Mouse (Mus musculus) neutrophil, adult 83 days (primary cell): Measurements from ENCODE around the gene Olfr220. TPM values are rescaled to one million over a fixed set of nuclear protein-coding genes. Genes with fewer than 3 reads are reported as not detected.

Experiments
- total RNA-seq, 2 experiments: library from RNA; stranded (reverse); gene quantifications; one replicate each; pipeline ENCODE4 v1.2.4; 2023

The Olfr220 gene
- total RNA-seq = not detected

GRCm38 (mm10) chr1:174441782-174442181, at the start of gene Olfr220:
TSS of gene Olfr220 (plus strand) at chr1:174442082.

DNA sequence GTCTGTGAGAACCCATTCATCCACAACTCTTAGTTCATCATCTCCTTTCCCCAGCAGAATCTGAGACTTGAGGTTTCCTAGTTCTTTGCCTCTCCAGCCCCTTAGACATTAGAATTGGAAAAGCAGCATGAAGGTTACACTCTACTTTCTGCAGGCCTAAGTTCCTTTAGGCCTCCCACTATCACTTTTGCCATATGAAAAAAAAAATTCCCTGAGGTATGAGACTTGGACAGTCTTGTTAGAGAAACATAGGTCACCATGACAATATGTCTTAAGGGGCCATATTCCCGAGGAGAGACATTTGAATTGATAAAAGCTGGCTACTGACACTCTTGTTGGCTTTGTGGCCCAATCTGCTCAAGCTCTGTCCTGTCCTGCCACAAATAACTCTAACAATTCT, 18.1 kb upstream of the Olfr220 start, which contains the start of gene Olfr414:
TSS of gene Olfr414 (plus strand) at position 301 of the 400 bp plus-strand sequence.

Other genes starting within 250 kb of the Olfr220 start
- gene Olfr419, start 190.0 kb upstream of the Olfr220 start, total RNA-seq = not detected
- gene Mptx1, start 111.6 kb upstream of the Olfr220 start, total RNA-seq = not detected
- gene Olfr417, start 77.0 kb upstream of the Olfr220 start, total RNA-seq = not detected
- not detected for gene Olfr248, start 51.0 kb upstream of the Olfr220 start, total RNA-seq
- not detected for gene Olfr414, start 18.0 kb upstream of the Olfr220 start, total RNA-seq
- gene Fmn2, start 59.7 kb downstream of the Olfr220 start, total RNA-seq = under 1 TPM; 0.04 to 0.09 TPM